Mouse (Mus musculus): ENCODE measurements around the gene Ccdc92b. TPM values are rescaled to one million over a fixed set of nuclear protein-coding genes. Genes with fewer than 3 reads are reported as not detected.

Ccdc92b gene
- polyA plus RNA-seq, 1 experiment from 2014 or later = 3.6 TPM

- H3K4me3 ChIP-seq (replicated peaks) = no peak overlapping the region
- ATAC-seq (ENCODE audit: low FRiP score) = no peak
- H3K9ac ChIP-seq (replicated peaks) = no peak overlapping the region
- H3K9me3 ChIP-seq (replicated peaks) = no peaks in the 10 kb centered on the region
- peaks cover 99% of the 10 kb centered on the region for H3K36me3 ChIP-seq
- H3K27me3 ChIP-seq (replicated peaks) = no peaks in the 10 kb centered on the region
- H3K4me2 ChIP-seq = no peak overlapping the region
- no peak overlapping the region for H3K27ac ChIP-seq (replicated peaks)
- 94% methylated on average over 19 of the region's 19 CpGs for WGBS
- no peaks in the 10 kb centered on the region for H3K4me1 ChIP-seq
These were observed 42.2 kb downstream of the Ccdc92b start for GRCm38 (mm10) chr11:74661641-74662040.

GRCm38 (mm10) chr11:74662221-74662620 lies 42.8 kb downstream of the Ccdc92b start:
- Histone ChIP-seq H3K27me3 (replicated peaks) (no peaks in the 10 kb centered on the region), H3K36me3 (peaks cover 99% of the 10 kb centered on the region), H3K4me1 (no peaks in the 10 kb centered on the region), H3K4me2 (no peak overlapping the region), H3K9ac (replicated peaks) (no peak overlapping the region), H3K27ac (replicated peaks) (no peak overlapping the region), H3K4me3 (replicated peaks) (no peak overlapping the region), H3K9me3 (replicated peaks) (no peaks in the 10 kb centered on the region)
- ATAC-seq (ENCODE audit: low FRiP score) = no peak
- 90% methylated on average over 6 of the region's 6 CpGs for WGBS

DNA sequence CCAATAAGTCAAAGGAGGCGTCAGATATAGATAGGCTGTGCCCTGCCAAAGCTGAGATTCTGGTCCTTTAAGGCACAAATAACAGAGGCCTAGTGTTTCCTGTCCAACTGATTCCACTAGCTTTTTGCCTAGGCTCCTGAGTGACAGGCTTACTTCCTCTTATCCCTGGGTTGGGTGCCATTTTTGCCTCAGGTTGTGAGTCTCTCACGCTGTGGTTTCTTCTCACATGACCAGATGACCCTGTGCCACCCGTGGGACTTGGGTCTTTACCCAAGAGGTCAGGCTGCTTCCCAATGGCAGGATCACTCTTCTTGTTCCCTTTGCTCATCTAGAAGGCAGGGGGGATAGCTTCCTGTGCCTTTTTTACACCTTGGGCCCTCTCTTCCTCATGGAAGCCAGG lies 44.9 kb downstream of the Ccdc92b start:
- ATAC-seq (ENCODE audit: low FRiP score) = no peak

GRCm38 (mm10) chr11:74664906-74665305 lies 45.5 kb downstream of the Ccdc92b start:
- no peak for ATAC-seq (ENCODE audit: low FRiP score)
- no peak overlapping the region for H3K4me3 ChIP-seq (replicated peaks)
- H3K9ac ChIP-seq (replicated peaks) = no peak overlapping the region
- H3K4me1 ChIP-seq = no peaks in the 10 kb centered on the region
- peaks cover 98% of the 10 kb centered on the region for H3K36me3 ChIP-seq
- H3K27me3 ChIP-seq (replicated peaks) = no peaks in the 10 kb centered on the region
- no peak overlapping the region for H3K4me2 ChIP-seq
- H3K9me3 ChIP-seq (replicated peaks) = no peaks in the 10 kb centered on the region
- no peak overlapping the region for H3K27ac ChIP-seq (replicated peaks)
- WGBS = 97% methylated on average over 8 of the region's 8 CpGs

More for the DNA sequence above, 44.9 kb downstream of the Ccdc92b start:
- Histone ChIP-seq H3K4me3 (replicated peaks) (no peak overlapping the region), H3K27me3 (replicated peaks) (no peaks in the 10 kb centered on the region), H3K36me3 (peaks cover 98% of the 10 kb centered on the region), H3K9ac (replicated peaks) (no peak overlapping the region), H3K4me2 (no peak overlapping the region), H3K9me3 (replicated peaks) (no peaks in the 10 kb centered on the region), H3K4me1 (no peaks in the 10 kb centered on the region), H3K27ac (replicated peaks) (no peak overlapping the region)
- 95% methylated on average over 3 of the region's 3 CpGs for WGBS

GRCm38 (mm10) chr11:74665631-74666283 lies 46.4 kb downstream of the Ccdc92b start:
- H3K9me3 ChIP-seq (replicated peaks) = no peaks in the 10 kb centered on the region
- no peak overlapping the region for H3K4me2 ChIP-seq
- WGBS = 98% methylated on average over 17 of the region's 17 CpGs
- H3K4me3 ChIP-seq (replicated peaks) = no peak overlapping the region
- H3K36me3 ChIP-seq = peaks cover 91% of the 10 kb centered on the region
- no peak for ATAC-seq (ENCODE audit: low FRiP score)
- H3K4me1 ChIP-seq = no peaks in the 10 kb centered on the region
- no peak overlapping the region for H3K27ac ChIP-seq (replicated peaks)
- no peak overlapping the region for H3K9ac ChIP-seq (replicated peaks)
- H3K27me3 ChIP-seq (replicated peaks) = no peaks in the 10 kb centered on the region

DNA sequence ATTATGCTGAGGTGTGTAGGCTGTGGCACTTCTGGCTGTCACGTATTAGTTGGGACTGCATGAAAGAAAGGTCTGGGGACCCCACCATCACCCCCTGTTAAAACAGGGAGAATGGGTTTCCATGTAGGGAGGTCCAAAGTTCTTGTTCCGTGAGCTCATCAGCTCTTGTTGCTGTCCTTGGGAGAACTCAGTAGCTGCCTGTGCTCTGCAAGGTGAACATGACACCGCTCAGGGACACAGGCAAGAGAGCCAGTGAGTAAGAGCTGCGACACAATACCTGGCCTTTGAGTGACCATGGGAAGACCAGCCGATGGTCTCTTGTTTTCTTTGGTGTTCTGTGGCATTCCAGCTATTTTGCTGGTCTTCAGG lies 46.9 kb downstream of the Ccdc92b start:
- H3K27ac ChIP-seq (replicated peaks) = no peak overlapping the region
- H3K4me2 ChIP-seq = no peak overlapping the region
- H3K4me1 ChIP-seq = no peaks in the 10 kb centered on the region
- H3K4me3 ChIP-seq (replicated peaks) = no peak overlapping the region
- H3K9me3 ChIP-seq (replicated peaks) = no peaks in the 10 kb centered on the region
- no peak for ATAC-seq (ENCODE audit: low FRiP score)
- H3K27me3 ChIP-seq (replicated peaks) = no peaks in the 10 kb centered on the region
- H3K36me3 ChIP-seq = peaks cover 86% of the 10 kb centered on the region
- no peak overlapping the region for H3K9ac ChIP-seq (replicated peaks)
- WGBS = 94% methylated on average over 5 of the region's 5 CpGs

GRCm38 (mm10) chr11:74666776-74667581 lies 47.6 kb downstream of the Ccdc92b start:
- Histone ChIP-seq H3K27ac (replicated peaks) (no peak overlapping the region), H3K9me3 (replicated peaks) (no peaks in the 10 kb centered on the region), H3K4me3 (replicated peaks) (no peak overlapping the region), H3K4me2 (no peak overlapping the region), H3K36me3 (peaks cover 79% of the 10 kb centered on the region), H3K9ac (replicated peaks) (no peak overlapping the region), H3K4me1 (no peaks in the 10 kb centered on the region), H3K27me3 (replicated peaks) (no peaks in the 10 kb centered on the region)
- WGBS = 95% methylated on average over 14 of the region's 14 CpGs
- no peak for ATAC-seq (ENCODE audit: low FRiP score)

DNA sequence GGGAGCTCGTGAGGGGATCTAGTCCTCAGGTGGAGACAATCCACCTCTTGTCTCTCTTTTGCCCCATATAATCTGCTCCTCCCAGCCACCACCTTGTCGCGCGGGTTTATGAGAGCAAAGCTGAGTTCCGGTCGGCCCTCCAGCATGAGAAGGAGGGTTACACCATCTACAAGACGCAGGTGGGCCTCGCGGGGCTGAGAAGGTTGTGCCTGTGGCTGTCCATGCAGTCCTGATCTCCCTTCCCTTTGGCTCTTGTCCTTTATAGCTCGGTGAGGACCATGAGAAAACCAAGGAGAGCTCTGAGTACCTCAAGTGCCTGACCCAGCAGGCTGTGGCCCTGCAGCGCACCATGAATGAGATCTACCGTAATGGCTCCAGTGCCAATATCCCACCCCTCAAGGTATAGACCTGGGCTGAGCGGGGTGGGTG lies 48.2 kb downstream of the Ccdc92b start:
- Histone ChIP-seq H3K9me3 (replicated peaks) (no peaks in the 10 kb centered on the region), H3K4me2 (no peak overlapping the region), H3K4me1 (no peaks in the 10 kb centered on the region), H3K27me3 (replicated peaks) (no peaks in the 10 kb centered on the region), H3K27ac (replicated peaks) (no peak overlapping the region), H3K36me3 (peaks cover 73% of the 10 kb centered on the region), H3K9ac (replicated peaks) (no peak overlapping the region), H3K4me3 (replicated peaks) (no peak overlapping the region)
- WGBS = 96% methylated on average over 13 of the region's 13 CpGs
- no peak for ATAC-seq (ENCODE audit: low FRiP score)

GRCm38 (mm10) chr11:74668466-74668865 lies 49.1 kb downstream of the Ccdc92b start:
- no peak for ATAC-seq (ENCODE audit: low FRiP score)
- H3K27ac ChIP-seq (replicated peaks) = no peak overlapping the region
- H3K36me3 ChIP-seq = peaks cover 70% of the 10 kb centered on the region
- H3K9me3 ChIP-seq (replicated peaks) = no peaks in the 10 kb centered on the region
- 96% methylated on average over 5 of the region's 5 CpGs for WGBS
- H3K9ac ChIP-seq (replicated peaks) = no peak overlapping the region
- H3K4me3 ChIP-seq (replicated peaks) = no peak overlapping the region
- no peaks in the 10 kb centered on the region for H3K4me1 ChIP-seq
- no peak overlapping the region for H3K4me2 ChIP-seq
- no peaks in the 10 kb centered on the region for H3K27me3 ChIP-seq (replicated peaks)

- ATAC-seq (ENCODE audit: low FRiP score) = no peak
- no peaks in the 10 kb centered on the region for H3K4me1 ChIP-seq
- no peak overlapping the region for H3K4me3 ChIP-seq (replicated peaks)
- H3K4me2 ChIP-seq = no peak overlapping the region
- no peak overlapping the region for H3K9ac ChIP-seq (replicated peaks)
- 89% methylated on average over 2 of the region's 2 CpGs for WGBS
- peaks cover 68% of the 10 kb centered on the region for H3K36me3 ChIP-seq
- H3K9me3 ChIP-seq (replicated peaks) = no peaks in the 10 kb centered on the region
- no peak overlapping the region for H3K27ac ChIP-seq (replicated peaks)
- H3K27me3 ChIP-seq (replicated peaks) = no peaks in the 10 kb centered on the region
These were observed 49.6 kb downstream of the Ccdc92b start for GRCm38 (mm10) chr11:74668971-74669370.

GRCm38 (mm10) chr11:74670151-74670550 lies 50.7 kb downstream of the Ccdc92b start:
- no peak for ATAC-seq (ENCODE audit: low FRiP score)
- H3K4me1 ChIP-seq = no peaks in the 10 kb centered on the region
- no peaks in the 10 kb centered on the region for H3K9me3 ChIP-seq (replicated peaks)
- H3K9ac ChIP-seq (replicated peaks) = no peak overlapping the region
- H3K4me3 ChIP-seq (replicated peaks) = no peak overlapping the region
- no peaks in the 10 kb centered on the region for H3K27me3 ChIP-seq (replicated peaks)
- no peak overlapping the region for H3K4me2 ChIP-seq
- no peak overlapping the region for H3K27ac ChIP-seq (replicated peaks)
- H3K36me3 ChIP-seq = peaks cover 62% of the 10 kb centered on the region

GRCm38 (mm10) chr11:74671013-74671412 lies 51.6 kb downstream of the Ccdc92b start:
- Histone ChIP-seq H3K9me3 (replicated peaks) (no peaks in the 10 kb centered on the region), H3K4me3 (replicated peaks) (no peak overlapping the region), H3K27ac (replicated peaks) (no peak overlapping the region), H3K36me3 (peaks cover 59% of the 10 kb centered on the region), H3K4me2 (no peak overlapping the region), H3K9ac (replicated peaks) (no peak overlapping the region), H3K27me3 (replicated peaks) (no peaks in the 10 kb centered on the region), H3K4me1 (no peaks in the 10 kb centered on the region)
- ATAC-seq (ENCODE audit: low FRiP score) = no peak
- WGBS = 91% methylated on average over 1 of the region's 1 CpGs

All from neural tube, embryonic 15.5 days (tissue).